Mouse (Mus musculus) thymus, adult 2 months (tissue): Measurements from ENCODE around the gene Itga6.

Experiments used
- CTCF ChIP-seq: fragments of 200-500 bp; IDR thresholded peaks from 2 replicates; pipeline ENCODE4 v1.5.1; 2012; ENCODE audit warnings: mild to moderate bottlenecking, control low read depth, low read length, moderate library complexity, borderline replicate concordance; ENCODE audit not compliant: control insufficient read depth, poor library complexity, insufficient read depth; ENCODE audit errors: extremely low read depth
- POLR2A ChIP-seq: fragments of 200-500 bp; IDR thresholded peaks from 2 replicates; pipeline ENCODE4 v1.6.1; 2012; ENCODE audit warnings: mild to moderate bottlenecking, low read length, control low read depth, moderate library complexity; ENCODE audit not compliant: control insufficient read depth, poor library complexity, insufficient read depth; ENCODE audit errors: extremely low read depth

GRCm38 (mm10) chr2:71805611-71806567 is 60.5 kb downstream of the Itga6 start:
- TF ChIP-seq CTCF (no peak), POLR2A (no peak)
